Mouse (Mus musculus): ENCODE measurements around the gene Grap. TPM values are rescaled to one million over a fixed set of nuclear protein-coding genes. Genes with fewer than 3 reads are reported as not detected.

Grap gene
- total and polyA plus RNA-seq, 3 experiments, result 4.3 to 10.0 (median 7.2) TPM

DNA sequence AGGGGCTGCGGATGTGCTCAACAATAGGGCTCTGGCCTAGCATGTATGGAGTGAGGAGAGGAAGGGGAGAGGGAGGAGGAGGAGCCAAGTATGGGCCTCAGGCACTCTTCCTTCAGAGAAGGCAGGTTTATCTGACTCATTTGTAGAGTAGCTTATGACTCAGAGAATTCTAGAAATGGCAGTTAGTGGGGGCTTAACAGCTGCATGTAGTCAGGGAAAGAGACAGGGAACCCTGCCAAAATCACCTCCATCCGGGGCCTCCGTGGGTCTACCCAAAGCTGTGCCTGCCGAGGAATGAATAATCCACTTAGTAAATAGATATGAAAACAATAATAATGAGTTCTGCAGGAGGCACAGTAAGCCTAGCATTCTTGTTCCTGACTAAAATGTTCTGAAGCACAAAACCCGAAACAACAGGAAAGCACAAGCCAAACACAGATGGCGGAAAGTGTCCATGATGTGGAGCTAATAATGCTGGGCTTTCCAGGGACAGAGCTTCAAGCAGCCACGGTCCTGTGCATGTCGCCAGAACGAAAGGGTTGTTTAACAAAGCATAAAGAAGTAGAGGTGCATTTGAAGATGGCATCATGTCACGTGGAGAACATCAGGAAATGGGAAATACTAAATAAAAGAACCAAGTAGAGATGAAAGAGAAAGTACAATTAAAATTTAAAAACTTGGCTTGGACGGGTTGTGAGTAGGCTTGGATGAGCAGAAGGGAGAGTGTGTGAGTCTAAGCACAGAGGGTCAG is 8.3 kb upstream of the Grap start:
- TF ChIP-seq TAL1 (conservative IDR thresholded peaks at IDR 0.05; ENCODE audit: low read depth, low read length), result no peak
- no peak for TF ChIP-seq CTCF (IDR thresholded peaks at IDR 0.05; ENCODE audit: low read depth, low read length)
- no peak for TF ChIP-seq POLR2AphosphoS5 (IDR thresholded peaks at IDR 0.05; ENCODE audit: insufficient replicate concordance, low read depth, low read length)
- no peak for TF ChIP-seq GATA1 (IDR thresholded peaks at IDR 0.05; ENCODE audit: borderline replicate concordance, low read length)
- no peak for TF ChIP-seq GATA2 (IDR thresholded peaks at IDR 0.05; ENCODE audit: borderline replicate concordance, low read depth, low read length)
- no peaks in the 10 kb centered on the region for H3K36me3 ChIP-seq (replicated peaks)
- no peak for ATAC-seq (ENCODE audit: extremely low read depth, insufficient number of reproducible peaks, low FRiP score, poor library complexity, severe bottlenecking)
- no peaks in the 10 kb centered on the region for H3K9me3 ChIP-seq (replicated peaks)
- H3K4me3 ChIP-seq (ENCODE audit: low read depth, low read length), result no peak overlapping the region
- H3K27me3 ChIP-seq (ENCODE audit: insufficient read depth, low read length), result peaks cover 34% of the 10 kb centered on the region
- no peak for DNase-seq (ENCODE audit: low spot score)
- no peaks in the 10 kb centered on the region for H3K4me1 ChIP-seq (ENCODE audit: insufficient read depth, low read depth, low read length)

DNA sequence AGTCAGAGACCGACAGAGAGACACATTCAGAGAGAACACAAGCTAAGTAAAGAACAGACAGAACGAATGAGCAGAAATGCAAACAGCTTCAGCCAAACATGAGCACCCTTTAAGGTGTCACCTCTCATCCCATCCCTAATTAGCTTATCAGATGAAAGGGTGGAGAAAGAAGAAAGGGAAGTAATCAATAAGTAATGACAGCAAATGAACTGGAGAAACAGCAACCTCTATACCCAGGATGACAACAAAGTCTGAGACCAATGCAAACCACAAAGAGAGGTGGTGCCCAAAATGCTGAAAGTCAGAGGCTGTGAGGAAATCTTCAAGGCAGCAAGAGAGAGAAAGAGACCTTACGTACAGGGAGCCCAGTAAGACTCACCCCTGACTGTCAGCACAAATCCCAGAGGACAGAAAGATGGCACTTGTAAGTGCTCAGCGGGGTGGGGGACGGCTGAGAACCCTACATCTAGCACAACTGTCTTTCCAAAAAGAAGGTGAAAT is 7.7 kb upstream of the Grap start:
- H3K27me3 ChIP-seq (ENCODE audit: insufficient read depth, low read length), result peaks cover 34% of the 10 kb centered on the region
- ATAC-seq (ENCODE audit: extremely low read depth, insufficient number of reproducible peaks, low FRiP score, poor library complexity, severe bottlenecking) (no peak), DNase-seq (ENCODE audit: low spot score) (no peak)
- H3K4me3 ChIP-seq (ENCODE audit: low read depth, low read length), result no peak overlapping the region
- no peak for TF ChIP-seq TAL1 (conservative IDR thresholded peaks at IDR 0.05; ENCODE audit: low read depth, low read length)
- no peak for TF ChIP-seq CTCF (IDR thresholded peaks at IDR 0.05; ENCODE audit: low read depth, low read length)
- no peak for TF ChIP-seq GATA2 (IDR thresholded peaks at IDR 0.05; ENCODE audit: borderline replicate concordance, low read depth, low read length)
- TF ChIP-seq POLR2AphosphoS5 (IDR thresholded peaks at IDR 0.05; ENCODE audit: insufficient replicate concordance, low read depth, low read length), result no peak
- no peak for TF ChIP-seq GATA1 (IDR thresholded peaks at IDR 0.05; ENCODE audit: borderline replicate concordance, low read length)
- H3K9me3 ChIP-seq (replicated peaks), result no peaks in the 10 kb centered on the region
- no peaks in the 10 kb centered on the region for H3K36me3 ChIP-seq (replicated peaks)
- no peaks in the 10 kb centered on the region for H3K4me1 ChIP-seq (ENCODE audit: insufficient read depth, low read depth, low read length)

DNA sequence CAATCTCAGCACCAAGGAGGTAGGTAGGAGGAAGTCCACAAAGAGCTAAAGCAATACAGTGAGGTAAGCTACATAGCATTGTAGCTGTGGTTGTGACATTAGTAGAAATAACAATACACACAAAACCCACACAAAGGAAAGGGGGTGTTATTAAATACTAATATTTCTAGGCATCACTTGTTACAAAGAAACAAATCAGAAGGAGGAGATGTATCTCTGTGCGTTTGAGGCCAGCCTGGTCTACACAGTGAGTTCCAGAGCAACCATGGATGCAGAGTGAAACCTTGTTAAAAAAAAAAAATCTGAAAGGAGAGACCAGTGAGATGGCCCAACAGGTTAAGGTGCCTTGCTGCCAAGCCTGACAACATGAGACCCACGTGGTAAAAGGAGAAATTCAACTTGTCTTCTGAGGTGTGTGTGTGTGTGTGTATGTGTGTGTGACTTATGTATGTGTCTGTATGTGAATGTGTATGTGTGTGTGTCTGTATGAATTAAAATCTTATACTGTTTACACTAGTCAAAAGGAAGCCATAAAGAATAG is 6.5 kb upstream of the Grap start:
- H3K4me3 ChIP-seq (ENCODE audit: low read depth, low read length), result no peak overlapping the region
- H3K36me3 ChIP-seq (replicated peaks), result no peaks in the 10 kb centered on the region
- no peaks in the 10 kb centered on the region for H3K9me3 ChIP-seq (replicated peaks)
- TF ChIP-seq GATA2 (IDR thresholded peaks at IDR 0.05; ENCODE audit: borderline replicate concordance, low read depth, low read length) (no peak), GATA1 (IDR thresholded peaks at IDR 0.05; ENCODE audit: borderline replicate concordance, low read length) (no peak)
- H3K4me1 ChIP-seq (ENCODE audit: insufficient read depth, low read depth, low read length), result no peaks in the 10 kb centered on the region
- ATAC-seq (ENCODE audit: extremely low read depth, insufficient number of reproducible peaks, low FRiP score, poor library complexity, severe bottlenecking) (no peak), DNase-seq (ENCODE audit: low spot score) (no peak)
- H3K27me3 ChIP-seq (ENCODE audit: insufficient read depth, low read length), result peaks cover 34% of the 10 kb centered on the region

DNA sequence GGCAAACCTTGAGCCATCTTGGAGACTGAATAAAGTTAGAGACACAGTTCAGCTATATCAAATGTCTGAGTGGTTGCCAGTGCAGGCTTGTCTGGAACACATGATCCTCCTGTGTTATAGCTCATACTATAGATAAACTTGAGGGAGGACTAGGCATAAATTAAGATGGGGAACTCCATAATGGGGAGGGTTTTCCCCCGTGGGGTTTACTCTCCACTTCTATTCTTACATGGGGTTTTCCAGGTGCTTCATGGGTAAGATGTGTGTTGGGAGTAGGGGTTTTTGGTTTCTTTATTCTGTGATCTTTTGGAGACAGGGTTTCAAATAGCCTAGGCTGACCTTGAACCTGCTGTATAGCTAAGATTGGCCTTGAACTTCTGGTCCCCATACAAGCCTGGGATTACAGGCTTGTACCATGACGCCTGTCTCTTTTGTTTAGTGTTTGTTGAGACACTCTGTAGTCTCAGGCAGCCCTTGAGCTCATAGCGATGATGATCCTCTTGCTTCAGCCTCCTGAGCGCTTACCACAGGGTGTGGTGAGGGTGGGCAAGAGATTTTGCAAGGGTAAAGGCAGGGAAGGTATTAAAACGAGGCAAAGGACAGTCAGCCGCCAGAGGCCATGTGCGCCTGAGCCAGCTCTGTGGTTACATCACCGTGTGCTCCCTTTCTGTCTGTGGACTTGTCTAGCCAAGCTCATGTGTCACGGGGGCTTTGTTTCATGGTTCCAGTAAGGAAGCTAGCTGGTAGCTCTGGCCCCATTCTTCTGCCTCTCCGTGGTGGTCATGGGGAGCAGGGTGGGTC is 5.8 kb upstream of the Grap start:
- Histone ChIP-seq H3K27me3 (ENCODE audit: insufficient read depth, low read length) (peaks cover 30% of the 10 kb centered on the region), H3K4me3 (ENCODE audit: low read depth, low read length) (no peak overlapping the region), H3K4me1 (ENCODE audit: insufficient read depth, low read depth, low read length) (peaks cover 3% of the 10 kb centered on the region; the same call in 1 of the 2 replicates), H3K9me3 (replicated peaks) (no peaks in the 10 kb centered on the region), H3K36me3 (replicated peaks) (no peaks in the 10 kb centered on the region)
- no peak for DNase-seq (ENCODE audit: low spot score)
- no peak for ATAC-seq (ENCODE audit: extremely low read depth, insufficient number of reproducible peaks, low FRiP score, poor library complexity, severe bottlenecking)
- no peak for TF ChIP-seq GATA2 (IDR thresholded peaks at IDR 0.05; ENCODE audit: borderline replicate concordance, low read depth, low read length)

DNA sequence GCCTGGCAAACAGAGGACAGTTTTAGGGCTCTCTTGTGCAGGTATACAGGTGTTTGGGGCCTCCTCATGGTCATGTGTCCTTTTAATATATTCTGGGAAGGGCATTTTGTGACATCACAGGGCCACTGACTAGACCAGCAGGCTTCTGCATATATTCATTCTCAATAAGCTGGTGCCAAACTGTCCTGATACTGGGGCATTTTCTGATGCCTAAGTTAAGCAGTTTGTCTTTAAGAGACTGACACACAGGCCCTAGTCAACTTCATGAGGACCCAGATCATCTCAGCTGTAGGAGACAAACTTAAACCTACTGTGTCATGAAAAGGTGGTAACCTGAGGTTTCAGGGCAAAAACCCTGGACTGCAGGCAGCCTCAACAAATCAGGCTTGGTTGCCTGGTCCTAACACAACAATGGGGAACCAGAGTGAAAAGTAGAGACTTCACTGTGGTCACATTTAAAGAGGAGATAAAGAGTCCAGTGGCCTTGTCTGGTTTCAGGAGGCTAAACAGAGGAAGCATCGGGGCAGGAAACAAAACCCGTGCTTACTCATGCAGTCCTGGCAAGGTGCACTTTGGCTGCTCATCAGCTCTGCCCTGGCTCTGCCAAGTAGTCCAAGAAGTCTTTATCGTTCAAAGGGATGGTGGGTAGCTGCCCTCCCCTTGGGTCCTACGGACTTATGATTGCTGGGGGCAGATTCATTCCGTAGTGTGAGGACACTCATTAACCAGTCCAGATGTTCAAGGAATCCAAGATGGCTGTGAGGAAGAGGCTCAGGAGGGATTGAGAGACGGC is 4.9 kb upstream of the Grap start:
- ATAC-seq (ENCODE audit: extremely low read depth, insufficient number of reproducible peaks, low FRiP score, poor library complexity, severe bottlenecking) (no peak), DNase-seq (ENCODE audit: low spot score) (no peak)
- TF ChIP-seq POLR2AphosphoS5 (IDR thresholded peaks at IDR 0.05; ENCODE audit: insufficient replicate concordance, low read depth, low read length) (no peak), GATA2 (IDR thresholded peaks at IDR 0.05; ENCODE audit: borderline replicate concordance, low read depth, low read length) (no peak), GATA1 (IDR thresholded peaks at IDR 0.05; ENCODE audit: borderline replicate concordance, low read length) (no peak), TAL1 (conservative IDR thresholded peaks at IDR 0.05; ENCODE audit: low read depth, low read length) (no peak), CTCF (IDR thresholded peaks at IDR 0.05; ENCODE audit: low read depth, low read length) (no peak)
- Histone ChIP-seq H3K36me3 (replicated peaks) (no peaks in the 10 kb centered on the region), H3K9me3 (replicated peaks) (no peaks in the 10 kb centered on the region), H3K4me1 (ENCODE audit: insufficient read depth, low read depth, low read length) (peaks cover 9% of the 10 kb centered on the region), H3K4me3 (ENCODE audit: low read depth, low read length) (no peak overlapping the region), H3K27me3 (ENCODE audit: insufficient read depth, low read length) (peaks cover 24% of the 10 kb centered on the region)

DNA sequence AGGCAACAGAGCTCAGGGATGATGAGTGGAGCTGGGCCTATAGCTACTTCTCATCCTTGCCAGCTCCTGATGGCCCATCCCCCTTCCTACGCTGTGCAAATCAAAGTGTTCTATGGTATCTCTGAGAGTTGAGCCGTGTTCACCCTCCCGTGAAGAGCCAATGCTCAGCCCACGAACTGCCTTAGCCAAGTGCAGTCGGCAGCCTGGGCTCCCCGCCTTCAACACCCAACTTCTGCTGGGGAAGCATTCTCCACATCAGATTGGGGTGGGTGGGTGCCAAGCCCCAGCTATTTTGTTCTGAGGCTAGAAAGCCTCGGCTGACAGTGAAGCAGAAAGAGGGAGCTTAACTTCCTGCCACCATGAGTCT is 4.3 kb upstream of the Grap start:
- H3K9me3 ChIP-seq (replicated peaks), result no peaks in the 10 kb centered on the region
- no peak for DNase-seq (ENCODE audit: low spot score)
- peaks cover 26% of the 10 kb centered on the region for H3K27me3 ChIP-seq (ENCODE audit: insufficient read depth, low read length)
- H3K36me3 ChIP-seq (replicated peaks), result no peaks in the 10 kb centered on the region
- no peak for TF ChIP-seq GATA1 (IDR thresholded peaks at IDR 0.05; ENCODE audit: borderline replicate concordance, low read length)
- no peak for TF ChIP-seq TAL1 (conservative IDR thresholded peaks at IDR 0.05; ENCODE audit: low read depth, low read length)
- TF ChIP-seq GATA2 (IDR thresholded peaks at IDR 0.05; ENCODE audit: borderline replicate concordance, low read depth, low read length), result no peak
- no peak for TF ChIP-seq CTCF (IDR thresholded peaks at IDR 0.05; ENCODE audit: low read depth, low read length)
- no peak for TF ChIP-seq POLR2AphosphoS5 (IDR thresholded peaks at IDR 0.05; ENCODE audit: insufficient replicate concordance, low read depth, low read length)
- H3K4me1 ChIP-seq (ENCODE audit: insufficient read depth, low read depth, low read length), result peaks cover 9% of the 10 kb centered on the region
- no peak for ATAC-seq (ENCODE audit: extremely low read depth, insufficient number of reproducible peaks, low FRiP score, poor library complexity, severe bottlenecking)
- H3K4me3 ChIP-seq (ENCODE audit: low read depth, low read length), result no peak overlapping the region
